Mouse (Mus musculus) kidney, postnatal 4 days (tissue): Measurements from ENCODE around the gene Fam24b.

ENCODE experiments used
- DNase-seq, 2 experiments: peaks; one replicate each; pipeline ENCODE4 v3.0.0; 2021; ENCODE audit warnings: mixed read lengths in 2 of 2

The Fam24b gene

GRCm38 (mm10) chr7:131329416-131329815, at the start of gene Fam24b:
Fam24b (minus strand) TSS chr7:131329516.
- no peak for DNase-seq

GRCm38 (mm10) chr7:131371880-131372651, 42.8 kb upstream of the Fam24b start:
- DNase-seq: peak in 1 of 2 experiments; percentile 13

GRCm38 (mm10) chr7:131371470-131371860, 42.1 kb upstream of the Fam24b start:
- no peak for DNase-seq

- peak; percentile 89 to 94 for DNase-seq
Measured at GRCm38 (mm10) chr7:131370648-131371469, 41.5 kb upstream of the Fam24b start, which contains the start of gene Pstk. Pstk (plus strand) TSS chr7:131371141.

GRCm38 (mm10) chr7:131364131-131364530, 34.8 kb upstream of the Fam24b start:
- DNase-seq: no peak

GRCm38 (mm10) chr7:131362615-131363300, 33.4 kb upstream of the Fam24b start, which contains the start of gene 2310057M21Rik:
2310057M21Rik (minus strand) TSS chr7:131362759.
- DNase-seq: peak; percentile 94 to 97

- DNase-seq: no peak
Measured at GRCm38 (mm10) chr7:131362269-131362614, 32.9 kb upstream of the Fam24b start.

GRCm38 (mm10) chr7:131356105-131356504, 26.8 kb upstream of the Fam24b start:
- no peak for DNase-seq

GRCm38 (mm10) chr7:131345856-131346541, 16.7 kb upstream of the Fam24b start:
- DNase-seq: no peak

- no peak for DNase-seq
Measured at GRCm38 (mm10) chr7:131337502-131338068, 8.3 kb upstream of the Fam24b start.

- no peak for DNase-seq
Measured at GRCm38 (mm10) chr7:131333564-131333963, 4.2 kb upstream of the Fam24b start, which contains the start of gene Fam24a. Fam24a (plus strand) TSS chr7:131333864.

- DNase-seq: no peak
Measured at GRCm38 (mm10) chr7:131331688-131332087, 2.4 kb upstream of the Fam24b start.

- DNase-seq: no peak
Measured at GRCm38 (mm10) chr7:131327054-131327453, 2.3 kb downstream of the Fam24b start.

- DNase-seq: no peak
Measured at GRCm38 (mm10) chr7:131322192-131322591, 7.1 kb downstream of the Fam24b start, which contains the start of gene Cuzd1. Cuzd1 (minus strand) TSS chr7:131322292.

- DNase-seq: no peak
Measured at GRCm38 (mm10) chr7:131318340-131318739, 11.0 kb downstream of the Fam24b start.

- DNase-seq: no peak
Measured at GRCm38 (mm10) chr7:131317587-131317986, 11.7 kb downstream of the Fam24b start.

- DNase-seq: no peak
Measured at GRCm38 (mm10) chr7:131314493-131314892, 14.8 kb downstream of the Fam24b start.

- no peak for DNase-seq
Measured at GRCm38 (mm10) chr7:131306733-131307132, 22.6 kb downstream of the Fam24b start.

- DNase-seq: no peak
Measured at GRCm38 (mm10) chr7:131303340-131303739, 26.0 kb downstream of the Fam24b start.

GRCm38 (mm10) chr7:131297151-131297550, 32.2 kb downstream of the Fam24b start:
- peak; percentile 7 to 18 for DNase-seq
